Mouse (Mus musculus) neural tube, embryonic 11.5 days (tissue): Measurements from ENCODE around the gene Lpcat1. TPM values are rescaled to one million over a fixed set of nuclear protein-coding genes. Genes with fewer than 3 reads are reported as not detected.

ENCODE experiments used
- ATAC-seq: fragments of 200-750 bp; cut with Nextera tagmentation; 2 replicates; pipeline ENCODE4 v1.8.0; 2017; ENCODE audit warnings: moderate number of reproducible peaks, mild to moderate bottlenecking, moderate TSS enrichment, moderate library complexity; ENCODE audit not compliant: insufficient read depth, low FRiP score, low TSS enrichment
- DNase-seq: peaks from one replicate; pipeline ENCODE4 v3.0.0-alpha.2; 2015; ENCODE audit warnings: low spot score
- H3K27ac ChIP-seq: fragments of 300-500 bp; sonication (generic); 2 replicates; pipeline ENCODE4 v1.5.1; 2014; ENCODE audit warnings: low read depth, mild to moderate bottlenecking, low read length
- H3K27me3 ChIP-seq: fragments of 300-500 bp; sonication (generic); 2 replicates; pipeline ENCODE4 v1.6.1; 2014; ENCODE audit warnings: mild to moderate bottlenecking, low read length, mixed read lengths; ENCODE audit not compliant: control insufficient read depth, insufficient read depth
- H3K36me3 ChIP-seq: fragments of 300-500 bp; sonication (generic); 2 replicates; pipeline ENCODE4 v1.6.1; 2014; ENCODE audit warnings: mild to moderate bottlenecking, low read length, moderate library complexity, mixed read lengths; ENCODE audit not compliant: control insufficient read depth, insufficient read depth
- H3K4me1 ChIP-seq: fragments of 300-500 bp; sonication (generic); 2 replicates; pipeline ENCODE4 v1.6.1; 2014; ENCODE audit warnings: low read length, mixed read lengths; ENCODE audit not compliant: control insufficient read depth, insufficient read depth
- H3K4me2 ChIP-seq: fragments of 300-500 bp; sonication (generic); 2 replicates; pipeline ENCODE4 v1.6.1; 2014; ENCODE audit warnings: low read depth, mild to moderate bottlenecking, moderate library complexity
- H3K4me3 ChIP-seq: fragments of 300-500 bp; sonication (generic); 2 replicates; pipeline ENCODE4 v1.5.1; 2014; ENCODE audit warnings: low read depth, low read length
- H3K9ac ChIP-seq: fragments of 300-500 bp; sonication (generic); 2 replicates; pipeline ENCODE4 v1.6.1; 2014; ENCODE audit warnings: mild to moderate bottlenecking, low read length
- H3K9me3 ChIP-seq: fragments of 300-500 bp; sonication (generic); 2 replicates; pipeline ENCODE4 v1.6.1; 2016; ENCODE audit warnings: low read length; ENCODE audit not compliant: control insufficient read depth
- WGBS: fragments of 180-500 bp; shearing (Covaris S2); extraction: QIAGEN DNeasy Blood & Tissue Kit; methylation state at CpG from one replicate; pipeline ENCODE4 v1.1.7; 2014; 5-methylcytosine and 5-hydroxymethylcytosine counted together
- polyA plus RNA-seq: library from polyadenylated mRNA; unstranded; fragments of >200 nt; fragmentation: Nextera tagmentation; extraction: Ambion mirVana; gene quantifications from 2 replicates; pipeline ENCODE4 v1.2.1, GENCODE M21; 2014

Gene Lpcat1
- polyA plus RNA-seq, 1 experiment from 2014 or later: 49.8 TPM

DNA sequence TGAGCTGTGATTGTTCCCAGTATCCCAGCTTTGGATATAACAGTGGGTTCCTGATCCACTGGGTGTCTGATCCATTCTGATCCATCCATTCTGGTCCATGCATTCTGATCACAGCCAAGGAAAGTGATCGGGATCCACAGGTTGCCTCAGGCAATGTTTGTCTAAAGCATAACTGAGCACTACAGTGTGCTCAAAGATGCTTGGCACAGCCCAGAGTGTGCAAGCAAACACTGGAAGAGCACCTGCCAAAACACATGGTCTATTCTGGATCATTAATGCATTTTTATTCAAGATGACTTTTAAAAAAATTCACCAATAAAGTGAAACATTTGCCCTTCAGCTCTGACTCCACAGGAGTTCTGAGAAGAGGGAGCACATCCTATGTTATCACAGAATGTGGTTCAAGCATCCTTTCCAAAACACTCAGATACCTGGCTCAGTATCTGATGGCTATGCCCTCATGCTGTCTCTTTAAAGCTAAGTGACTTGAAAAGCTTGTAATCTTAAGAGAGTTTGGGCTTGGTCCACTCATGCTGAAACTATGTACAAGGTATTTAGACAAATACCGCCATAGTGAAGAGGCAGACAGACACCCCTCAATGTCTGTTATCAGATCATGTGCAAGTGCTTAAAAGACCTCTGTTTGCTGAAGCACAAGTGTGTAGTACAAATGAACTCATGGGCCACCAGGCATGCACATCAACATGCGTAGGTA is 13.3 kb upstream of the Lpcat1 start:
- H3K4me2 ChIP-seq: no peak overlapping the region
- no peaks in the 10 kb centered on the region for H3K9me3 ChIP-seq
- H3K4me3 ChIP-seq: no peak overlapping the region
- H3K27me3 ChIP-seq: no peaks in the 10 kb centered on the region
- WGBS: 91% methylated on average over 3 of the region's 3 CpGs
- no peak for ATAC-seq
- H3K27ac ChIP-seq: no peak overlapping the region
- no peak overlapping the region for H3K9ac ChIP-seq
- DNase-seq: no peak
- no peaks in the 10 kb centered on the region for H3K4me1 ChIP-seq
- H3K36me3 ChIP-seq: no peaks in the 10 kb centered on the region

DNA sequence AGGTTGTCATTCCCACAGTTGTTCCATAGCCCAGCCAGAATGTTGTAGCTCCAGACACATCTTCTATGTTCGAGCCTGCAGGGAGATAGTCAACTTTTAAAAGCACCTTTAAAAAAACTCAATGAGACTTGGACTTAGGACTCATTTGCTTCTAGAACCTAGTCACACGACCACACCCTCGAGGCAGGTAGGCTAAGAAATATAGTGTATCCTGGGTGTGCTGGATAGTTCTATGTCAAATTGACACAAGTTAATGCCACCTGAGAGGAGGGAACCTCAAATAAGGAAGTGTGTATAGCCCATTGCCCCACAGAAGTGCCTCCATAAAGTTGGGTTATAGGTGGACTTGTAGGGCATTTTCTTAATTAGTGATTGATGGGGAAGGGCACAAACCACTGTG is 11.7 kb upstream of the Lpcat1 start:
- ATAC-seq (no peak), DNase-seq (no peak)
- 77% methylated on average over 3 of the region's 3 CpGs for WGBS
- Histone ChIP-seq H3K4me3 (no peak overlapping the region), H3K4me2 (no peak overlapping the region), H3K9ac (no peak overlapping the region), H3K36me3 (no peaks in the 10 kb centered on the region), H3K4me1 (no peaks in the 10 kb centered on the region), H3K27ac (no peak overlapping the region), H3K9me3 (no peaks in the 10 kb centered on the region), H3K27me3 (no peaks in the 10 kb centered on the region)

DNA sequence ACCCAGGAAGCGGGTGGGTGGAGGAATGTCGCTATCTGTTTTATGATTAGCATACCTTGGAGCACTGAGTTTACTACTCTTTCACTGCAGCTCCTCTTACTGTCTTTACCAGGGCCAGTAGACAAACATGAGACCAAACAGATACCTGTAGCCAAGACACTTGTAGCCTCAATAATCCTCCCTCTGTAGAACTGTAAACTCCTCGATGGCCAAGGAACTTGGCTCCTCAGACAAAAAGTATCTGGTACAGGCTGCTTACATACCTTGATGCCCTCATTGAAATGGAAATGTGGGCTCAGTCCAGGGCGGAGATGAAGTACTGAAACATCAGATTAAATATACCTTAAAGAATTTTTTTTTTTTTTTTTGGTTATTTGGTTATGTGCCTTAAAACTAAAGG is 9.7 kb upstream of the Lpcat1 start:
- no peaks in the 10 kb centered on the region for H3K27me3 ChIP-seq
- H3K36me3 ChIP-seq: no peaks in the 10 kb centered on the region
- H3K9me3 ChIP-seq: no peaks in the 10 kb centered on the region
- H3K4me1 ChIP-seq: no peaks in the 10 kb centered on the region
- H3K4me2 ChIP-seq: no peak overlapping the region
- WGBS: 92% methylated on average over 4 of the region's 4 CpGs
- ATAC-seq: no peak
- no peak overlapping the region for H3K27ac ChIP-seq
- DNase-seq: no peak
- H3K4me3 ChIP-seq: no peak overlapping the region
- H3K9ac ChIP-seq: no peak overlapping the region

GRCm38 (mm10) chr13:73457741-73458140 is 9.3 kb upstream of the Lpcat1 start:
- WGBS: 82% methylated on average over 2 of the region's 2 CpGs
- Histone ChIP-seq H3K9me3 (no peaks in the 10 kb centered on the region), H3K36me3 (no peaks in the 10 kb centered on the region), H3K9ac (no peak overlapping the region), H3K4me2 (no peak overlapping the region), H3K4me3 (no peak overlapping the region), H3K27ac (no peak overlapping the region), H3K4me1 (no peaks in the 10 kb centered on the region), H3K27me3 (no peaks in the 10 kb centered on the region)
- no peak for ATAC-seq
- DNase-seq: no peak

- Histone ChIP-seq H3K4me3 (no peak overlapping the region), H3K9ac (no peak overlapping the region), H3K27ac (no peak overlapping the region), H3K27me3 (no peaks in the 10 kb centered on the region), H3K4me1 (no peaks in the 10 kb centered on the region), H3K4me2 (no peak overlapping the region), H3K36me3 (no peaks in the 10 kb centered on the region), H3K9me3 (no peaks in the 10 kb centered on the region)
- ATAC-seq (no peak), DNase-seq (no peak)
- WGBS: 56% methylated on average over 5 of the region's 5 CpGs
Measured at GRCm38 (mm10) chr13:73458719-73459118, 8.3 kb upstream of the Lpcat1 start.

GRCm38 (mm10) chr13:73459189-73459850 is 7.7 kb upstream of the Lpcat1 start:
- Histone ChIP-seq H3K36me3 (no peaks in the 10 kb centered on the region), H3K9me3 (no peaks in the 10 kb centered on the region), H3K9ac (no peak overlapping the region), H3K4me3 (no peak overlapping the region), H3K27me3 (no peaks in the 10 kb centered on the region), H3K27ac (no peak overlapping the region), H3K4me2 (no peak overlapping the region), H3K4me1 (no peaks in the 10 kb centered on the region)
- WGBS: 76% methylated on average over 7 of the region's 7 CpGs
- ATAC-seq (no peak), DNase-seq (no peak)

DNA sequence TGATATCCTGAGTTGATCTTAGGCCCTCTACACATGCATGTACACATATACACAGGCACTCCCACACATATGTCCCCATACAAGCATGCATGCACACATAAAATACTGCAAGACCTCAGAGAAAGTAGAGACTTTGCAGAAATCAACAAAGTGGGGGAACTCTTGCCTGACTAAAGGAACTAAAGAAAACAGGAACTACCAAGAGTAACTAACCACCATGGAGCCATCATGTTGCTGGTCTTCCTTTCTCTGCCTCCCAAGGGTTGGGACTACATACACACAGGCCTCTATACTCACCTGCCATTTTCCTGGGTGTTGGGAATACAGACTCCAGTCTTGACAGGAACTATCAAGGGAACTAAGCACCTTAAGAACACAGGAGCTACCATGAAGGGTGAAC is 5.4 kb upstream of the Lpcat1 start:
- Histone ChIP-seq H3K4me1 (no peaks in the 10 kb centered on the region), H3K9me3 (no peaks in the 10 kb centered on the region), H3K9ac (no peak overlapping the region), H3K27ac (no peak overlapping the region), H3K27me3 (no peaks in the 10 kb centered on the region), H3K4me2 (no peak overlapping the region), H3K4me3 (no peak overlapping the region), H3K36me3 (no peaks in the 10 kb centered on the region)
- ATAC-seq (no peak), DNase-seq (no peak)

- peaks cover 14% of the 10 kb centered on the region for H3K4me1 ChIP-seq
- WGBS: 61% methylated on average over 2 of the region's 2 CpGs
Measured at GRCm38 (mm10) chr13:73465156-73465555, 1.8 kb upstream of the Lpcat1 start.

DNA sequence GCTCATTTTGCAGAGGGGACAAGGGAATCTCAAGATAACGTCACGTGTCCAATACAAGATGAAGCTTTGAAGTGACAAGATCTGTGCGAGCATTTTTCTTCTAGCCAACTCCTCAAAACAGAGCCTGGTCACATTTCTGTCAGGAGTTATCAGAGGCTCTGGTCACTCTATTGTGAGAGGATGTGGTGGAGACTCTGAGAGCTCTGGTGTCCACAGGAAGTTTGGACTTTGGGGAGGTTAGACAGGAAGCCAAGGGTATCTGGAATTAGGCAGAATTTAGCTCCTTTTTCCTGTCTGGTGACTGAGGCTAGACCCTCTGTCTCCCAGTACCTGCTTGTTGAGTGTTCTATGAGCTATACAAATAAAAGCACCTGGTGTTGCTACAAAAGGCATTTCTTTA is 586 bp upstream of the Lpcat1 start:
- Histone ChIP-seq H3K36me3 (no peaks in the 10 kb centered on the region), H3K4me2 (no peak overlapping the region), H3K9ac (no peak overlapping the region), H3K4me3 (no peak overlapping the region), H3K27ac (no peak overlapping the region), H3K9me3 (no peaks in the 10 kb centered on the region), H3K4me1 (peaks cover 14% of the 10 kb centered on the region), H3K27me3 (no peaks in the 10 kb centered on the region)
- WGBS: 88% methylated on average over 3 of the region's 3 CpGs
- no peak for ATAC-seq
- DNase-seq: no peak

More at GRCm38 (mm10) chr13:73465156-73465555, 1.8 kb upstream of the Lpcat1 start:
- no peak overlapping the region for H3K4me3 ChIP-seq
- no peaks in the 10 kb centered on the region for H3K27me3 ChIP-seq
- DNase-seq: no peak
- no peak for ATAC-seq
- H3K4me2 ChIP-seq: no peak overlapping the region
- H3K9me3 ChIP-seq: no peaks in the 10 kb centered on the region
- no peaks in the 10 kb centered on the region for H3K36me3 ChIP-seq
- no peak overlapping the region for H3K27ac ChIP-seq
- H3K9ac ChIP-seq: no peak overlapping the region
